Mouse (Mus musculus): Measurements from ENCODE around the gene Btbd19.

- TF ChIP-seq CTCF (IDR thresholded peaks at IDR 0.05; ENCODE audit: low read depth, low read length), result no peak
- TF ChIP-seq TAL1 (conservative IDR thresholded peaks at IDR 0.05; ENCODE audit: low read depth, low read length), result no peak
- no peak for TF ChIP-seq GATA1 (IDR thresholded peaks at IDR 0.05; ENCODE audit: borderline replicate concordance, low read length)
- TF ChIP-seq POLR2AphosphoS5 (IDR thresholded peaks at IDR 0.05; ENCODE audit: insufficient replicate concordance, low read depth, low read length), result no peak
Observed at GRCm38 (mm10) chr4:117156372-117156771, 30.8 kb upstream of the Btbd19 start.

All from G1E (cell line).